Mouse (Mus musculus): ENCODE data around the gene Myadml2. TPM values are rescaled to one million over a fixed set of nuclear protein-coding genes. Genes with fewer than 3 reads are reported as not detected.

Gene Myadml2
- polyA plus RNA-seq (2014; fragmentation: Illumina TruSeq; extraction: RNeasy Lipid Tissue Mini Kit (QIAGEN cat#74804); ENCODE audit: low read depth, low replicate concordance): not detected

DNA sequence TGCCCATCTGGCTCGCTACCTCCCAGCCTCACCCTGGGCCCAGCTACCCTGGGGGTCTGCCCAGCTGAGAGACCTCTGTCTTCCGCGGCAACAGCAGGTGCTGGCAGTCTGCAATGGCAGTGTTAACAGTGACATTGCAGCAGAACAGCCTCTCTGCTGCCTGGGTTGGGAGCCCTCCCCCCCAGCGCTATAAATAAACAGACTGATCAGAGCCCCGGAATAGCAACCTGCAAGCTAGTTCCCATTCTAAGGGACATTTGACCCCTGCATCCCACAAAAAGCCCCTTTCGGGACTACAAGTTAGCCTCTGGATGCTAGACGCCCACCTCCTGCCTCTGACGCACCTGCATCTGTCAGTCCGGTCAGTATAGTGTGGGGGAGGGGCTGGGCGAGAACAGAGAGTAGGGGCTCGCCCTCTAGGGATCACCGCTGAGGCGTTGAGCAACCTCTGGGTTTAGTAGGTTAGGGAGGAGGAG lies at the start of gene Myadml2:
Gene Myadml2 (minus strand): TSS at position 158 of the 476 bp plus-strand sequence.

DNA sequence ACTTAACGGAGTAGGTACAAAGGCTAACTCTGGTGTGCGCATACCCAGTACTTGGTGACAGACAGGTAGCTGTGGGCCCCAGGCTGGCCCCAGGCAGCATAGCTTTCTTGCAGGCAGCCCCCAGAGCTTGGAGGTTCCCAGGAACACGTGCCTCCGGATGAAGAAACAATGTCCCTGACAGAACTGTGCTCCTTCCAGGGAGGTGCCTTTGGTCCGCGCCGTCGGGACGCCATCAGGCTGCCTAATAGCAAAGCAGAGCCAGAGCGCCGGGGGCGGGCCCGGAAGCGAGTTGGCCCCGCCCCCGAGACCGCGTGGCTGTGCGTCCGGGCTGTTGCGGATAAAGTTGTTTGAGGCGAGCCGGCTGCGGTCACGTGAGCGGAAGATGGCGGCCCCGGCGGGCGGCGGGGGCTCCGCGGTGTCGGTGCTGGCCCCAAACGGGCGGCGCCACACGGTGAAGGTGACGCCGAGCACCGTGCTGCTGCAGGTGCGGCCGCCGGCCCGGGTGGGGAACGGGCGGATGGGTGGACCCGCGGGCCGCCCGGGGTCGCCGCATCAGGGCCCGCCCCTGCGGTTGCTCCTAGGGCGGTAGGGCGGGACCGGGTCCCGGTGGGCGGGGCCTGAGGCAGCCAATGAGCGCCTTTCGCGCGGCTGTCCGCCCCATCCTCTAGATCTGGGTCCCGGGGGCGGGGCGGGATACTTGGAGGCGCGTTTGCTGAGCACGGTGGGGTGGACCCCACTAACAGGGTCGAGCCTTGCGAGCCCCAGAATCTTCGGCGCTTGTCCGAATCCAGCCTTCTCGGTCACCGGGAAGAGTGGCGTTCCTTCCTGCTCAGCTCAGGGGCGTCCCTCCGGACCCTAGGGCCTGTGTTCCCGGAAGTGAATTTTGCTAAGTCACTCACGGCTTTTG lies 25.0 kb upstream of the Myadml2 start, which contains the start of gene Aspscr1:
Gene Aspscr1 (plus strand): TSS at position 287 of the 907 bp plus-strand sequence.

DNA sequence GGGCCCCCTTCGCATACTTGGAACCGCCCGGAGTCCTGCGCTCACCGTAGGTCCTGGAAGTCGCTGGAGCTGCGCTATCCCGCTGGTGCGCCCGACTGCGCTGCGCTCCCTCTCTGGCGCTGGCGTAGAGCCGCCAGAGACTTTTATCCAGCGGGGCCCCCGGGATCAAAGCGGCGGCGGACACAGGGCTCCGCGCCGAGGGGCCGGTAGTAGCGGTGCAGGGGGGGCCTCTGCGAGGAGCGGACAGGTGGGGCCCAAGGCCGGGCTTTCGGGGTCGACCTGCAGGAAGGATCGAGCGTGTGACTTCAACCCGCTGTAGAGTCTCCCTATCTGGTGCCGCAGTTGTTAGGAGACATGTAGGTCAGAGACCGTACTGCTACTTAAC lies 13.1 kb upstream of the Myadml2 start, which contains the start of gene Notum:
Gene Notum (minus strand): TSS at position 100 of the 385 bp plus-strand sequence.

DNA sequence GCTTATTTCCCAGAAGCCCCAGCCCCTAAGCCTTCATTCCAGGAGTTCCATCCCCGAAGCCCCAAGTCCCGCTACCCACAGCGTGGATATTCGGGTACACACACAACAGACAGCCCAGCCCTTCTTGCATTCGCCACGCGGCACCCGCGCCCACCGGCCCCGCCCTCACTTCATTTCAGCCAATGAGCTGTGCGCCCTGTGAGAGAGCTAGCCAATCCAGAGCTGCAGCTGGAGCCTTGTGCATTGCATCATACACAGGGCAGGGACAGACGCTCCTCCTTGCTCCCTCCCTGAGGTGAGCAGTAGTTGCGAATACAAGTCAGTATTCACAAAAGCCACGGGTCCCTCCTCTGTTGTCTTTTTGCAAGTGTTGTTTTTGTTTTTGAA lies 4.4 kb downstream of the Myadml2 start, which contains the start of gene Pycr1:
Gene Pycr1 (minus strand): TSS at position 169 of the 387 bp plus-strand sequence.

DNA sequence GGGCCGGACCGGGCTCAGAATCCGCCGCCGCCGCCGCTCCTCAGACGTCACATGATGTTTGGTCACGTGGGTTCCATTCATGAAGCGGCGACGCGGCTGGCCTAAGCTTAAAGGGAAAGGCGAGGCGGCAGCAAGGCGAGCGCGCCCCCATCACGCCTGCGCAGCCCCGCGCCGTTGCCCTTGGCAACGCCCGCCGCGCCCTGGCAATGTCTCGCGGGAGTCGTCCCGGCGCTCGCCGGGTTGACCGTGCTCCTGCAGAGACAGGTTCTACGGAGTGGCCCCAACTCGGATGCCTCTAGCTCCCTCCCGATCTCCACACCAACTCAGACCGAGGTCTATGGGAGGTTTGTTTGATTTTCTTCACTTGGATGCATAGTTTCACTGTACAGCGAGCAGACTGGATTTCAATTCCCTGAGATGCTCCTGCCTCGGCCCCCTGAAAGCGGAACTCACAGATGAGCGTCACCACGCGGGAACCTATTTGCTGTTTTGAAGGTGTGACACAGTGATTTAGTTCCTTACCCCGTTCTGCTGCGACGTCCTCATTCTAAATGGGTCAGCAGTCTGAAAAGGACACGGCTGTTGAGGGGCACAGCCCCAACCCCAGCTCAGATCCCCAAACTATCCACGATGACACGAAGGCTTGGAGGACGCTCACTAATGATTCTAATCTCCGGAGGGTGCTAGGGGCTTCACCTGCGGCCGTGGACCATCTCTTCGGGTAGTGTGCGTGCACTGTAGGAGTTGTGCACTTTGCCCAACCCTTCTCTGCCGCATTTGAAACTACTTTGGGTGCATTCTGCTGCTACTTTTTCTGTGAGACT lies 14.2 kb downstream of the Myadml2 start, which contains the start of gene Mafg:
Gene Mafg (minus strand): TSS at position 81 of the 824 bp plus-strand sequence.

DNA sequence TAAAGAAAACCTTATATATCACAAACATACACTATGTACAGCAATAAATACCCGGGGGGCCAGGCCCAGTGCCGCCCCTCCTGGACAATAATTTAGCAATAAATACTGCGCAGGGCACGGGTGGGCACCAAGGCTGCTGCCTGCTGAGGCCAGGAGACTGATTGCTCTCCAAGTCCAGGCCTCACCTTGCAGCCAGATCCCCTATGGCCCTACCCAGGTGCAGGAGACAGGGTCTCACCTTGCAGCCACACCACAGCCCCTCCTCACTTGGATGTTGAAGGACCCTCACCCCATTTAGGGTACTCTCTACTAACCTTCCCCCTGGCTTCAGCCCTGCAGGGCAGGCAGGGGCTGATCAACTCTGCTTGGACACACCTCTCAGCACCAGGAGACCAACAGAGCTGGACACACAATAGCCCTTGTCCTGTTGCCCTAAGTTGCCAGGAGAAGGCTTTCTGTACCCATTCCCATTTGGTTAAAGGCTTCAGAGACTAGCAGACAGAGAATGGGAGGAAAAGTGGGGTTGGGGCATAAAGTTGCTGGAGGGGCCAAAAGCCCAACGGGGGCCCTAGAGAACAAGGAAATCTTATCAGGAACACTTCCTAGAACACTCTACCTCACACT lies 22.7 kb downstream of the Myadml2 start, which contains the start of gene Sirt7:
Gene Sirt7 (minus strand): TSS at position 89 of the 624 bp plus-strand sequence.

DNA sequence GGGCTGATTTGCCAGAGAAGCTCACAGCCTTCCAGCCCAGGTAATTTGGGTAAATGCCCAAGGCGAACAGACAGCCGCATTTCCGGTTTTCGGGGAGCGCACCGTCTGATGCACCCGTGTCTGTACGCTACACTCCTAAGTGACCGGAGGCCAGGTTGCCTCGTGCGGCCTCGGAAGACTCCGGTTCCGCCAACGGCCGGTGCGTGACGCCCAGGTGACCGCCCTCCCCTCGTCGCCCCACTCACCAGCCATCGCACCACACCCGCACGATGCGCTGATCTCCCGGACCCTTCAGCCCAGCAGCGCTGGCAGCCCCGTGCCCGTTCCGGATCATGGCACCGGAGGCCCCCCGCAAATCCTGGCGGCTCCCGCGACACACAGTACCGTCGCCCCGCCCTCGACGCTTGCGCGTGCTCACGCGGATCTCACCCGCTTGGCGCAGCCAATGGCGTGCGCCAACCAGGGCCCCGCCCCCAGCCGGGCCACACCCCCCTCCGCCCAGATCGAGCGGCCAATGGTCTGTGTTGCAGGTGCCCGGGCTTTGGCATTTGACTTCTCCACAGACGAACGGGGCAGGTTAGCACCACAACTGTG lies 30.3 kb downstream of the Myadml2 start, which contains the start of gene Pcyt2:
Gene Pcyt2 (minus strand): TSS at position 418 of the 594 bp plus-strand sequence.

DNA sequence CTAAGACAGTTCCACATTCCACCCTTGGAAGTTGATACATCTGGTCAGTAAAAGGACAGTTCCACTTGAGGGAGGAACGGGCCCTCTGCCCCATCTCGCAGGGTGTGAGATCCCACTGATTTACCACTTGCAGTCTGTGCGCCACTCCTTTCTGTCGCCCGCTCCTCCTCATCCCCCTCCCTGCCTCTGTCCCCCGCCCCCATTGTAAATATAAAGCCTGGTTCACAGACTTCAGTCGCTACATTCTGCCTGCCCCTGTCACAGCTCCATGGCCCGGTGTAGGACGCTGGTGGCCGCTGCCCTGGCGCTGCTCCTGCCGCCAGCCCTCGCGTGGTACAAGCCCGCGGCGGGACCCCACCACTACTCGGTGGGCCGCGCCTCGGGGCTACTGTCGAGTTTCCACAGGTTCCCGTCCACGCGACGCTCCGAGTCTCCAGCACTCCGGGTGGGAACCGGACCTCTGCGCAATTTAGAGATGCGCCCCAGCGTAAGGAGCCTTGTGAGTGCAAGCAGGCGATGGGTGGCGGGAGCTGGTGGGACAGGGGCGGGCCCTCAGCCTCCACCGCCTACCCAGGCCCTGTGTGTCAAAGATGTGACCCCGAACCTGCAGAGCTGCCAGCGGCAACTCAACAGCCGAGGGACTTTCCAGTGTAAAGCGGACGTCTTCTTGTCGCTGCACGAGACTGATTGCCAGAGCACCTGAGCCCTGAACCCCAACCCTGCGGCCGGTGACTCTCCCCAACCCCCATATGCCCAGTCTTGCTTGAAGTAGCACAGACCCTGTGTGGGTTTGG lies 39.5 kb downstream of the Myadml2 start, which contains the start of gene Npb:
Gene Npb (plus strand): TSS at position 237 of the 794 bp plus-strand sequence.

DNA sequence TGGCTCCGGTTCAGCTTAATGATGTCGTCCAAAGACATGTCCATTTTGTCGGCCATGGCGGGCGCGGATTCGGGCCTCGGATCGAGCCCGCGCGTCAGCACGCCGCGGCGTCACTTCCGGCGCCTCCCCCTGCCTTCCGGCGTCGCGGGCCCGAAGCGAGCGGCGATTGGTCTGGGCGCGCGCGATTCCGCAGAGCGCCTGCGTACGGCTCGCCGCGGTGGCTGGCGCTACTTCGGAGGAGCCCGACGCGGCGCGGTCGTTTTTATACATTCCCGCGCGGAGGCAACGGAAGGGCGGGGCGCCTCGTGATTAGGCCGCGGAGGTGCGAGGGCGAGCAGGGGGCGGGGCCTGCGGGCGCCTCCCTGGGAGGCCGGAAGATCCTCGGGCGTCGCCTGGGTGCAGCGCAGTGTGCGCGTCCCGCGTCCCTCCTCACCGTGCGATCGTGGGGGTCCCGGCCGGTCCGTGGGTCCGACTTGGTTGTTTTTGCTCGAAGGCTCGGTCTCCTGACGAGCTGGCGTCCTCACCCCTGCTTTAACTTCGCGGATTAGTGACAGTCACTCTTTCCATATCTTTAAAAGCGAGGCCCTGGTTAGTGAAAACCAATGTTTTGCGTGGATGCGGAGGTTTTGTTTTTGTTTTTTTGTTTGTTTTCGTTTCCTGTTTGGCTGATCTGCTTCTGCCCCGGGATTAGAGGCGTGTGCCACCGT lies 49.5 kb downstream of the Myadml2 start, which contains the start of the genes Alyref and Anapc11:
Gene Alyref (minus strand): TSS at position 83 of the 707 bp plus-strand sequence.
Gene Anapc11 (plus strand): TSS at position 139 of the 707 bp plus-strand sequence.

Other genes with a start within 250 kb of the Myadml2 start
- gene Nploc4, start 210.4 kb downstream of the Myadml2 start, polyA plus RNA-seq (2014; fragmentation: Illumina TruSeq; extraction: RNeasy Lipid Tissue Mini Kit (QIAGEN cat#74804); ENCODE audit: low read depth, low replicate concordance): 20.5 TPM
- not detected for gene Tspan10, start 205.5 kb downstream of the Myadml2 start, polyA plus RNA-seq (2014; fragmentation: Illumina TruSeq; extraction: RNeasy Lipid Tissue Mini Kit (QIAGEN cat#74804); ENCODE audit: low read depth, low replicate concordance)
- gene Pde6g, start 194.7 kb downstream of the Myadml2 start, polyA plus RNA-seq (2014; fragmentation: Illumina TruSeq; extraction: RNeasy Lipid Tissue Mini Kit (QIAGEN cat#74804); ENCODE audit: low read depth, low replicate concordance): not detected
- gene Oxld1, start 190.1 kb downstream of the Myadml2 start, polyA plus RNA-seq (2014; fragmentation: Illumina TruSeq; extraction: RNeasy Lipid Tissue Mini Kit (QIAGEN cat#74804); ENCODE audit: low read depth, low replicate concordance): 0.56 TPM
- 5.4 TPM for gene Ccdc137, start 190.0 kb downstream of the Myadml2 start, polyA plus RNA-seq (2014; fragmentation: Illumina TruSeq; extraction: RNeasy Lipid Tissue Mini Kit (QIAGEN cat#74804); ENCODE audit: low read depth, low replicate concordance)
- gene Arl16, start 180.6 kb downstream of the Myadml2 start, polyA plus RNA-seq (2014; fragmentation: Illumina TruSeq; extraction: RNeasy Lipid Tissue Mini Kit (QIAGEN cat#74804); ENCODE audit: low read depth, low replicate concordance): 6.2 TPM
- 8.1 TPM for gene Mrpl12, start 163.5 kb downstream of the Myadml2 start, polyA plus RNA-seq (2014; fragmentation: Illumina TruSeq; extraction: RNeasy Lipid Tissue Mini Kit (QIAGEN cat#74804); ENCODE audit: low read depth, low replicate concordance)
- 5.5 TPM for gene Slc25a10, start 156.3 kb downstream of the Myadml2 start, polyA plus RNA-seq (2014; fragmentation: Illumina TruSeq; extraction: RNeasy Lipid Tissue Mini Kit (QIAGEN cat#74804); ENCODE audit: low read depth, low replicate concordance)
- gene Gcgr, start 117.5 kb downstream of the Myadml2 start, polyA plus RNA-seq (2014; fragmentation: Illumina TruSeq; extraction: RNeasy Lipid Tissue Mini Kit (QIAGEN cat#74804); ENCODE audit: low read depth, low replicate concordance): 16.2 TPM
- gene Mcrip1, start 98.4 kb downstream of the Myadml2 start, polyA plus RNA-seq (2014; fragmentation: Illumina TruSeq; extraction: RNeasy Lipid Tissue Mini Kit (QIAGEN cat#74804); ENCODE audit: low read depth, low replicate concordance): 1.0 TPM
- gene Ppp1r27, start 97.0 kb downstream of the Myadml2 start, polyA plus RNA-seq (2014; fragmentation: Illumina TruSeq; extraction: RNeasy Lipid Tissue Mini Kit (QIAGEN cat#74804); ENCODE audit: low read depth, low replicate concordance): not detected
- 507 TPM for gene P4hb, start 74.9 kb downstream of the Myadml2 start, polyA plus RNA-seq (2014; fragmentation: Illumina TruSeq; extraction: RNeasy Lipid Tissue Mini Kit (QIAGEN cat#74804); ENCODE audit: low read depth, low replicate concordance)
- gene Arhgdia, start 66.5 kb downstream of the Myadml2 start, polyA plus RNA-seq (2014; fragmentation: Illumina TruSeq; extraction: RNeasy Lipid Tissue Mini Kit (QIAGEN cat#74804); ENCODE audit: low read depth, low replicate concordance): 9.6 TPM
- 8.3 TPM for gene Alyref, start 49.8 kb downstream of the Myadml2 start, polyA plus RNA-seq (2014; fragmentation: Illumina TruSeq; extraction: RNeasy Lipid Tissue Mini Kit (QIAGEN cat#74804); ENCODE audit: low read depth, low replicate concordance)
- 5.2 TPM for gene Anapc11, start 49.7 kb downstream of the Myadml2 start, polyA plus RNA-seq (2014; fragmentation: Illumina TruSeq; extraction: RNeasy Lipid Tissue Mini Kit (QIAGEN cat#74804); ENCODE audit: low read depth, low replicate concordance)
- not detected for gene Npb, start 39.7 kb downstream of the Myadml2 start, polyA plus RNA-seq (2014; fragmentation: Illumina TruSeq; extraction: RNeasy Lipid Tissue Mini Kit (QIAGEN cat#74804); ENCODE audit: low read depth, low replicate concordance)
- gene Pcyt2, start 30.2 kb downstream of the Myadml2 start, polyA plus RNA-seq (2014; fragmentation: Illumina TruSeq; extraction: RNeasy Lipid Tissue Mini Kit (QIAGEN cat#74804); ENCODE audit: low read depth, low replicate concordance): 110 TPM
- gene Sirt7, start 22.9 kb downstream of the Myadml2 start, polyA plus RNA-seq (2014; fragmentation: Illumina TruSeq; extraction: RNeasy Lipid Tissue Mini Kit (QIAGEN cat#74804); ENCODE audit: low read depth, low replicate concordance): 8.9 TPM
- 13.1 TPM for gene Mafg, start 14.6 kb downstream of the Myadml2 start, polyA plus RNA-seq (2014; fragmentation: Illumina TruSeq; extraction: RNeasy Lipid Tissue Mini Kit (QIAGEN cat#74804); ENCODE audit: low read depth, low replicate concordance)
- gene Pycr1, start 4.4 kb downstream of the Myadml2 start, polyA plus RNA-seq (2014; fragmentation: Illumina TruSeq; extraction: RNeasy Lipid Tissue Mini Kit (QIAGEN cat#74804); ENCODE audit: low read depth, low replicate concordance): not detected
- gene Notum, start 13.0 kb upstream of the Myadml2 start, polyA plus RNA-seq (2014; fragmentation: Illumina TruSeq; extraction: RNeasy Lipid Tissue Mini Kit (QIAGEN cat#74804); ENCODE audit: low read depth, low replicate concordance): 1.4 TPM
- gene Aspscr1, start 24.8 kb upstream of the Myadml2 start, polyA plus RNA-seq (2014; fragmentation: Illumina TruSeq; extraction: RNeasy Lipid Tissue Mini Kit (QIAGEN cat#74804); ENCODE audit: low read depth, low replicate concordance): 5.6 TPM
- gene Cenpx, start 65.6 kb upstream of the Myadml2 start, polyA plus RNA-seq (2014; fragmentation: Illumina TruSeq; extraction: RNeasy Lipid Tissue Mini Kit (QIAGEN cat#74804); ENCODE audit: low read depth, low replicate concordance): 4.1 TPM
- 0.16 TPM for gene Lrrc45, start 65.8 kb upstream of the Myadml2 start, polyA plus RNA-seq (2014; fragmentation: Illumina TruSeq; extraction: RNeasy Lipid Tissue Mini Kit (QIAGEN cat#74804); ENCODE audit: low read depth, low replicate concordance)
- not detected for gene Rac3, start 73.3 kb upstream of the Myadml2 start, polyA plus RNA-seq (2014; fragmentation: Illumina TruSeq; extraction: RNeasy Lipid Tissue Mini Kit (QIAGEN cat#74804); ENCODE audit: low read depth, low replicate concordance)
- gene Dcxr, start 79.1 kb upstream of the Myadml2 start, polyA plus RNA-seq (2014; fragmentation: Illumina TruSeq; extraction: RNeasy Lipid Tissue Mini Kit (QIAGEN cat#74804); ENCODE audit: low read depth, low replicate concordance): 13.1 TPM
- gene Cbr2, start 84.0 kb upstream of the Myadml2 start, polyA plus RNA-seq (2014; fragmentation: Illumina TruSeq; extraction: RNeasy Lipid Tissue Mini Kit (QIAGEN cat#74804); ENCODE audit: low read depth, low replicate concordance): not detected
- gene Hmga1b, start 114.6 kb upstream of the Myadml2 start, polyA plus RNA-seq (2014; fragmentation: Illumina TruSeq; extraction: RNeasy Lipid Tissue Mini Kit (QIAGEN cat#74804); ENCODE audit: low read depth, low replicate concordance): not detected
- 0.87 TPM for gene Rfng, start 136.0 kb upstream of the Myadml2 start, polyA plus RNA-seq (2014; fragmentation: Illumina TruSeq; extraction: RNeasy Lipid Tissue Mini Kit (QIAGEN cat#74804); ENCODE audit: low read depth, low replicate concordance)
- gene Gps1, start 136.1 kb upstream of the Myadml2 start, polyA plus RNA-seq (2014; fragmentation: Illumina TruSeq; extraction: RNeasy Lipid Tissue Mini Kit (QIAGEN cat#74804); ENCODE audit: low read depth, low replicate concordance): 8.5 TPM
- gene Dus1l, start 148.2 kb upstream of the Myadml2 start, polyA plus RNA-seq (2014; fragmentation: Illumina TruSeq; extraction: RNeasy Lipid Tissue Mini Kit (QIAGEN cat#74804); ENCODE audit: low read depth, low replicate concordance): 16.2 TPM
- gene Fasn, start 176.4 kb upstream of the Myadml2 start, polyA plus RNA-seq (2014; fragmentation: Illumina TruSeq; extraction: RNeasy Lipid Tissue Mini Kit (QIAGEN cat#74804); ENCODE audit: low read depth, low replicate concordance): 6.6 TPM

Data from liver, adult 10 weeks (tissue).